ENCODE assay signal across 8 mouse cellular contexts in the genomic region with DNA sequence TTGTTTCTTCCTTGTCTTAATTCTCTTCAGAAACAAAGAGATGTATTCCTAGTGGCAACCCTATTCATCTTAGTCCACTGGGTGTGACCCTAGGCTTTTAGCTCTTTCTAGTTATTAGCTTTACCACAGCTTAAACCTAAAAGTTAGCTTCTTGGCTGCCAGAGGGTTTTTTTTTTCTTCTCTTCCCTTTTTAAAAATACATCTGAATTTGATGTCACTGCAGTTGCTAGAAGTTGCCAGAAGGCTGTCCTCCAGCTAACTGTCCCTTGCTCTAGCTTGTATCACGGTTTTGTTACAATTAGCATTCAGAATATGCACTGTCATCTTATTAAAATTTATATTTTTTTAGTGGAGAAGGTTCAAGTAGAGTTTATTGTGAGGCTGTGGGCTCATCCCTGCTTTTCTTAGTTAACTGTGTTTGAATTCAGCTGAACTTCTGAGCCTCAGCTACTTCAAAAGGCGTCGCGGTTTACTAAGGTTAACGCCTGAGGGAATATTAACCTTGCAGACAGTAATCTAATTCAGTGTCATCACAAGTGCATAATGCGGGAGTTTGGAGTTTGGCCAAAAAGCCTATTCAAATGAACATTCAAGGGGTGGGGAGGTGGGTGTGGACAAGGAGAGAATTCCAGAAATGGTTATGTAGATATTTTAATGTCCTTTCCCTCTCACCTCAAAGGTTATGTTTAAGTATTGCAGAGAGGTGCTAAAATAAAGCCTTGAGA. TPM values are rescaled to one million over a fixed set of nuclear protein-coding genes. Genes with fewer than 3 reads are reported as not detected.
DNase-seq lines count a peak whose midpoint lies in the region; ATAC-seq lines count a peak whose summit lies in the region.

No protein-coding gene starts in this region.

- H3K9ac ChIP-seq in heart, embryonic 15.5 days, result peak overlapping the region; percentile 97
- peak overlapping the region; percentile 97 for H3K9ac ChIP-seq in intestine, embryonic 16.5 days (ENCODE audit: low read depth, low read length)
- peak overlapping the region; percentile 97; the same call in 1 of the 2 replicates for H3K9ac ChIP-seq in midbrain, embryonic 11.5 days (ENCODE audit: low read length)

- no peaks in the 10 kb centered on the region for H3K36me3 ChIP-seq in heart, embryonic 15.5 days
- no peaks in the 10 kb centered on the region for H3K36me3 ChIP-seq in intestine, embryonic 16.5 days (ENCODE audit: control insufficient read depth, insufficient read depth, low read length)
- no peaks in the 10 kb centered on the region for H3K36me3 ChIP-seq in midbrain, embryonic 11.5 days (ENCODE audit: control insufficient read depth, insufficient read depth, low read length)

- peaks cover 19% of the 10 kb centered on the region for H3K4me1 ChIP-seq in heart, embryonic 15.5 days (replicated peaks)
- peaks cover 15% of the 10 kb centered on the region for H3K4me1 ChIP-seq in intestine, embryonic 16.5 days (ENCODE audit: control insufficient read depth, insufficient read depth, low read length)
- H3K4me1 ChIP-seq in midbrain, embryonic 11.5 days (ENCODE audit: control insufficient read depth, insufficient read depth, low read length), result peaks cover 11% of the 10 kb centered on the region; the same call in 1 of the 2 replicates

- H3K4me2 ChIP-seq in heart, embryonic 15.5 days, result peak overlapping the region; percentile 80
- peak overlapping the region; percentile 63 for H3K4me2 ChIP-seq in intestine, embryonic 16.5 days (ENCODE audit: low read depth, low read length)
- H3K4me2 ChIP-seq in midbrain, embryonic 11.5 days, result peak overlapping the region; percentile 93

- H3K4me3 ChIP-seq in heart, embryonic 15.5 days, result peak overlapping the region; percentile 95; the same call in 1 of the 2 replicates
- peak overlapping the region; percentile 95 for H3K4me3 ChIP-seq in intestine, embryonic 16.5 days (ENCODE audit: low read length)
- peak overlapping the region; percentile 99 for H3K4me3 ChIP-seq in midbrain, embryonic 11.5 days (ENCODE audit: low read depth, low read length)

- no peak for ATAC-seq in heart, embryonic 15.5 days (replicated peaks; ENCODE audit: insufficient number of reproducible peaks, insufficient read depth, low FRiP score, low read depth)
- ATAC-seq in intestine, embryonic 16.5 days, result no peak
- ATAC-seq in midbrain, embryonic 11.5 days (ENCODE audit: low FRiP score), result no peak

- H3K27me3 ChIP-seq in heart, embryonic 15.5 days, result no peaks in the 10 kb centered on the region
- H3K27me3 ChIP-seq in intestine, embryonic 16.5 days (replicated peaks; ENCODE audit: control insufficient read depth, insufficient read depth, low read length), result no peaks in the 10 kb centered on the region
- H3K27me3 ChIP-seq in midbrain, embryonic 11.5 days (ENCODE audit: control insufficient read depth, insufficient read depth, low read length), result no peaks in the 10 kb centered on the region

- WGBS in heart, embryonic 15.5 days, result 58% methylated on average over 6 of the region's 6 CpGs
- WGBS in intestine, embryonic 16.5 days, result 51% methylated on average over 6 of the region's 6 CpGs
- 71% methylated on average over 6 of the region's 6 CpGs for WGBS in midbrain, embryonic 11.5 days

- no peaks in the 10 kb centered on the region for H3K9me3 ChIP-seq in heart, embryonic 15.5 days (replicated peaks)
- H3K9me3 ChIP-seq in intestine, embryonic 16.5 days (ENCODE audit: control insufficient read depth, low read length), result no peaks in the 10 kb centered on the region
- H3K9me3 ChIP-seq in midbrain, embryonic 11.5 days (ENCODE audit: control insufficient read depth, low read length), result no peaks in the 10 kb centered on the region

- no peak for DNase-seq in heart, postnatal 36 days
- DNase-seq in adipocyte (ENCODE audit: low spot score), result peak; percentile 26
- DNase-seq in midbrain, embryonic 11.5 days (ENCODE audit: low spot score, missing footprints), result peak; percentile 85
- DNase-seq in ovary, postnatal 10 days (ENCODE audit: low spot score), result no peak
- no peak for DNase-seq in urinary bladder, postnatal 25 days (ENCODE audit: low spot score)
- DNase-seq in urinary bladder, postnatal 36 days (ENCODE audit: low spot score in 2 of 2), result no peak

- peak overlapping the region; percentile 94 for H3K27ac ChIP-seq in heart, embryonic 15.5 days
- H3K27ac ChIP-seq in intestine, embryonic 16.5 days (ENCODE audit: low read length), result peak overlapping the region; percentile 97
- no peak overlapping the region for H3K27ac ChIP-seq in midbrain, embryonic 11.5 days (ENCODE audit: low read depth, low read length)

- intact Hi-C loops in heart, postnatal 36 days (cut with DNase I), result no loop called here

RNA-seq across cellular contexts. Expression of gene Zfp148, which starts 1.3 kb away (rescaled TPM):
- polyA plus RNA-seq in heart, embryonic 15.5 days (2015; fragmentation: Nextera tagmentation; extraction: Ambion mirVana), result 38.0 and 41.0 TPM in 2 replicates
- total RNA-seq in heart, postnatal 36 days (2021), result 10 to 100 TPM; 37.8 to 37.9 TPM
- polyA plus RNA-seq in intestine, embryonic 16.5 days (2015; fragmentation: Nextera tagmentation; extraction: Ambion mirVana), result 39.1 and 39.9 TPM in 2 replicates
- 49.1 and 53.8 TPM in 2 replicates for polyA plus RNA-seq in midbrain, embryonic 11.5 days (2014; fragmentation: Nextera tagmentation; extraction: Ambion mirVana)

Comparison
In these comparisons a context has a peak if more than half of its experiments do, and no peak if none do; other contexts are left out.
1. DNase-seq: peak in adipocyte (single experiment) and midbrain, embryonic 11.5 days (single experiment); none in heart, postnatal 36 days (0 of 2), ovary, postnatal 10 days (single experiment), urinary bladder, postnatal 25 days (single experiment) and urinary bladder, postnatal 36 days (0 of 2).
2. Peak in every context shown above with its lines, with median percentiles within 50 percentile points of each other: H3K4me2 ChIP-seq, H3K4me3 ChIP-seq and H3K9ac ChIP-seq.